Mouse (Mus musculus): ENCODE measurements around the gene Tmc2. TPM values are rescaled to one million over a fixed set of nuclear protein-coding genes. Genes with fewer than 3 reads are reported as not detected.

Gene Tmc2
- polyA plus RNA-seq, 1 experiment: not detected

- H3K4me1 ChIP-seq (ENCODE audit: control insufficient read depth, insufficient read depth, low read length): peaks cover 3% of the 10 kb centered on the region; the same call in 1 of the 2 replicates
- no peak overlapping the region for H3K4me3 ChIP-seq (replicated peaks; ENCODE audit: extremely low read depth, low read depth, low read length)
- TF ChIP-seq POLR2A (IDR thresholded peaks at IDR 0.05; ENCODE audit: borderline replicate concordance, extremely low read depth, low read depth, low read length) (no peak), CTCF (IDR thresholded peaks at IDR 0.05; ENCODE audit: insufficient read depth, low read length) (no peak)
- no peak for DNase-seq
- WGBS: 43% methylated on average over 3 of the region's 3 CpGs
Measured at GRCm38 (mm10) chr2:130293009-130293408, 98.0 kb downstream of the Tmc2 start.

GRCm38 (mm10) chr2:130293486-130293885, 98.5 kb downstream of the Tmc2 start:
- 9% methylated on average over 4 of the region's 4 CpGs for WGBS
- Histone ChIP-seq H3K4me1 (ENCODE audit: control insufficient read depth, insufficient read depth, low read length) (peaks cover 3% of the 10 kb centered on the region; the same call in 1 of the 2 replicates), H3K4me3 (replicated peaks; ENCODE audit: extremely low read depth, low read depth, low read length) (no peak overlapping the region)
- TF ChIP-seq POLR2A (IDR thresholded peaks at IDR 0.05; ENCODE audit: borderline replicate concordance, extremely low read depth, low read depth, low read length) (no peak), CTCF (IDR thresholded peaks at IDR 0.05; ENCODE audit: insufficient read depth, low read length) (no peak)
- DNase-seq: no peak

- no peak for TF ChIP-seq POLR2A (IDR thresholded peaks at IDR 0.05; ENCODE audit: borderline replicate concordance, extremely low read depth, low read depth, low read length)
- no peak for TF ChIP-seq CTCF (IDR thresholded peaks at IDR 0.05; ENCODE audit: insufficient read depth, low read length)
- DNase-seq: no peak
- 13% methylated on average over 20 of the region's 20 CpGs for WGBS
- Histone ChIP-seq H3K4me1 (ENCODE audit: control insufficient read depth, insufficient read depth, low read length) (peaks cover 3% of the 10 kb centered on the region; the same call in 1 of the 2 replicates), H3K4me3 (replicated peaks; ENCODE audit: extremely low read depth, low read depth, low read length) (peak overlapping the region; percentile 55)
Measured at GRCm38 (mm10) chr2:130294218-130294935, 99.4 kb downstream of the Tmc2 start.

- WGBS: 3% methylated on average over 26 of the region's 39 CpGs
- DNase-seq: peak; percentile 45
- peak within 1 kb of the TSS; percentile 55 for H3K4me3 ChIP-seq (replicated peaks; ENCODE audit: extremely low read depth, low read depth, low read length)
- TF ChIP-seq POLR2A (IDR thresholded peaks at IDR 0.05; ENCODE audit: borderline replicate concordance, extremely low read depth, low read depth, low read length): no peak
- TF ChIP-seq CTCF (IDR thresholded peaks at IDR 0.05; ENCODE audit: insufficient read depth, low read length): no peak
- H3K4me1 ChIP-seq (ENCODE audit: control insufficient read depth, insufficient read depth, low read length): peaks cover 3% of the 10 kb centered on the region; the same call in 1 of the 2 replicates
Measured at GRCm38 (mm10) chr2:130294936-130295277, 99.9 kb downstream of the Tmc2 start, which contains the start of gene Ebf4. Gene Ebf4 (plus strand): TSS chr2:130295169.

- peaks cover 3% of the 10 kb centered on the region; the same call in 1 of the 2 replicates for H3K4me1 ChIP-seq (ENCODE audit: control insufficient read depth, insufficient read depth, low read length)
- TF ChIP-seq POLR2A (IDR thresholded peaks at IDR 0.05; ENCODE audit: borderline replicate concordance, extremely low read depth, low read depth, low read length): no peak
- H3K4me3 ChIP-seq (replicated peaks; ENCODE audit: extremely low read depth, low read depth, low read length): peak overlapping the region; percentile 47
- DNase-seq: peak; percentile 36
- WGBS: under 1% methylated on average over 79 of the region's 99 CpGs
Measured at GRCm38 (mm10) chr2:130295331-130296133, 100.5 kb downstream of the Tmc2 start.

- no peak for DNase-seq
- WGBS: 6% methylated on average over 20 of the region's 20 CpGs
- Histone ChIP-seq H3K4me3 (replicated peaks; ENCODE audit: extremely low read depth, low read depth, low read length) (peak overlapping the region; percentile 47), H3K4me1 (ENCODE audit: control insufficient read depth, insufficient read depth, low read length) (peaks cover 3% of the 10 kb centered on the region; the same call in 1 of the 2 replicates)
- TF ChIP-seq POLR2A (IDR thresholded peaks at IDR 0.05; ENCODE audit: borderline replicate concordance, extremely low read depth, low read depth, low read length): no peak
Measured at GRCm38 (mm10) chr2:130296134-130296745, 101.2 kb downstream of the Tmc2 start.

GRCm38 (mm10) chr2:130297580-130297979, 102.6 kb downstream of the Tmc2 start:
- TF ChIP-seq POLR2A (IDR thresholded peaks at IDR 0.05; ENCODE audit: borderline replicate concordance, extremely low read depth, low read depth, low read length) (no peak), CTCF (IDR thresholded peaks at IDR 0.05; ENCODE audit: insufficient read depth, low read length) (no peak)
- Histone ChIP-seq H3K4me1 (ENCODE audit: control insufficient read depth, insufficient read depth, low read length) (peaks cover 3% of the 10 kb centered on the region; the same call in 1 of the 2 replicates), H3K4me3 (replicated peaks; ENCODE audit: extremely low read depth, low read depth, low read length) (no peak overlapping the region)
- WGBS: 93% methylated on average over 9 of the region's 9 CpGs
- no peak for DNase-seq

- 67% methylated on average over 4 of the region's 4 CpGs for WGBS
- no peak for DNase-seq
- Histone ChIP-seq H3K4me3 (replicated peaks; ENCODE audit: extremely low read depth, low read depth, low read length) (no peak overlapping the region), H3K4me1 (ENCODE audit: control insufficient read depth, insufficient read depth, low read length) (no peaks in the 10 kb centered on the region)
- no peak for TF ChIP-seq CTCF (IDR thresholded peaks at IDR 0.05; ENCODE audit: insufficient read depth, low read length)
- TF ChIP-seq POLR2A (IDR thresholded peaks at IDR 0.05; ENCODE audit: borderline replicate concordance, extremely low read depth, low read depth, low read length): no peak
Measured at GRCm38 (mm10) chr2:130303014-130303413, 108.0 kb downstream of the Tmc2 start.

Other genes starting within 250 kb of the Tmc2 start
- gene Tgm3, start 182.8 kb upstream of the Tmc2 start, polyA plus RNA-seq (2012; rRNA removed): 1.6 and 83.3 TPM in 2 replicates
- gene Tgm6, start 82.8 kb upstream of the Tmc2 start, polyA plus RNA-seq (2012; rRNA removed): not detected in 2 replicates
- 245 and 297 TPM in 2 replicates for gene Snrpb, start 15.8 kb upstream of the Tmc2 start, polyA plus RNA-seq (2012; rRNA removed)
- 30.6 and 46.7 TPM in 2 replicates for gene Nop56, start 79.2 kb downstream of the Tmc2 start, polyA plus RNA-seq (2012; rRNA removed)
- gene Idh3b, start 89.4 kb downstream of the Tmc2 start, polyA plus RNA-seq (2012; rRNA removed): 96.6 and 133 TPM in 2 replicates
- gene Ebf4, start 100.0 kb downstream of the Tmc2 start, polyA plus RNA-seq (2012; rRNA removed): 3.6 and 3.8 TPM in 2 replicates
- 17.6 and 20.5 TPM in 2 replicates for gene Cpxm1, start 202.4 kb downstream of the Tmc2 start, polyA plus RNA-seq (2012; rRNA removed)
- not detected in 2 replicates for gene Gm28372, start 210.0 kb downstream of the Tmc2 start, polyA plus RNA-seq (2012; rRNA removed)
- not detected in 2 replicates for gene 1700020A23Rik, start 210.1 kb downstream of the Tmc2 start, polyA plus RNA-seq (2012; rRNA removed)
- gene Tmem239, start 211.3 kb downstream of the Tmc2 start, polyA plus RNA-seq (2012; rRNA removed): not detected in 2 replicates
- 45.3 and 67.2 TPM in 2 replicates for gene Vps16, start 229.1 kb downstream of the Tmc2 start, polyA plus RNA-seq (2012; rRNA removed)
- 31.7 and 33.2 TPM in 2 replicates for gene Pced1a, start 229.5 kb downstream of the Tmc2 start, polyA plus RNA-seq (2012; rRNA removed)

Measured in lung, adult 2 months (tissue).